Mouse (Mus musculus) heart, embryonic 16.5 days (tissue): Measurements from ENCODE around the gene Map4. TPM values are rescaled to one million over a fixed set of nuclear protein-coding genes. Genes with fewer than 3 reads are reported as not detected.
A peak's percentile ranks its signal among the peaks of the same experiment; 100 is the strongest.

Experiments
- ATAC-seq: fragments of 200-750 bp; cut with Nextera tagmentation; replicated peaks from 2 replicates; pipeline ENCODE4 v1.8.0; 2017; ENCODE audit warnings: moderate number of reproducible peaks; ENCODE audit not compliant: insufficient read depth, low FRiP score; ENCODE audit errors: extremely low read depth
- H3K27ac ChIP-seq: fragments of 300-500 bp; sonication (generic); 2 replicates; pipeline ENCODE4 v1.5.1; 2014; ENCODE audit warnings: mild to moderate bottlenecking, low read length, control low read depth, moderate library complexity
- H3K27me3 ChIP-seq: fragments of 300-500 bp; sonication (generic); 2 replicates; pipeline ENCODE4 v1.6.1; 2014; ENCODE audit warnings: low read length, mixed read lengths; ENCODE audit not compliant: control insufficient read depth, insufficient read depth
- H3K36me3 ChIP-seq: fragments of 300-500 bp; sonication (generic); 2 replicates; pipeline ENCODE4 v1.6.1; 2014; ENCODE audit not compliant: control insufficient read depth, insufficient read depth
- H3K4me1 ChIP-seq: fragments of 300-500 bp; sonication (generic); 2 replicates; pipeline ENCODE4 v1.6.1; 2014; ENCODE audit warnings: low read length, mixed read lengths; ENCODE audit not compliant: control insufficient read depth, insufficient read depth
- H3K4me2 ChIP-seq: fragments of 300-500 bp; sonication (generic); 2 replicates; pipeline ENCODE4 v1.6.1; 2014; ENCODE audit warnings: low read depth, mild to moderate bottlenecking, control low read depth, low read length
- H3K4me3 ChIP-seq: fragments of 300-500 bp; sonication (generic); 2 replicates; pipeline ENCODE4 v1.5.1; 2014; ENCODE audit warnings: mild to moderate bottlenecking, control low read depth, low read length
- H3K9ac ChIP-seq: fragments of 300-500 bp; sonication (generic); 2 replicates; pipeline ENCODE4 v1.6.1; 2014; ENCODE audit warnings: low read length, control low read depth
- H3K9me3 ChIP-seq: fragments of 300-500 bp; sonication (generic); replicated peaks from 2 replicates; pipeline ENCODE4 v1.6.1; 2016; ENCODE audit warnings: low read length; ENCODE audit not compliant: control insufficient read depth
- WGBS: fragments of 180-500 bp; shearing (Covaris S2); extraction: QIAGEN DNeasy Blood & Tissue Kit; methylation state at CpG from one replicate; pipeline ENCODE4 v1.1.7; 2014; 5-methylcytosine and 5-hydroxymethylcytosine counted together
- microRNA-seq: library from miRNA; unstranded; fragments of <30 nt; microRNA quantifications from one replicate; pipeline ENCODE4, GENCODE M21; 2017
- polyA plus RNA-seq: library from polyadenylated mRNA; unstranded; fragments of >200 nt; fragmentation: Nextera tagmentation; extraction: Ambion mirVana; gene quantifications from 2 replicates; pipeline ENCODE4 v1.2.1, GENCODE M21; 2015

Gene Map4
- polyA plus RNA-seq, 1 experiment from 2014 or later = 88.0 TPM

GRCm38 (mm10) chr9:110130896-110131524 is 199.8 kb downstream of the Map4 start:
- H3K4me2 ChIP-seq = peak overlapping the region; percentile 66
- H3K9me3 ChIP-seq = no peaks in the 10 kb centered on the region
- no peaks in the 10 kb centered on the region for H3K27me3 ChIP-seq
- H3K27ac ChIP-seq = peak overlapping the region; percentile 88
- 22% methylated on average over 10 of the region's 10 CpGs for WGBS
- H3K4me1 ChIP-seq = peaks cover 17% of the 10 kb centered on the region
- H3K36me3 ChIP-seq = peaks cover 6% of the 10 kb centered on the region
- H3K9ac ChIP-seq = peak overlapping the region; percentile 70
- H3K4me3 ChIP-seq = peak overlapping the region; percentile 90
- no peak for ATAC-seq

- peak overlapping the region; percentile 90 for H3K4me3 ChIP-seq
- under 1% methylated on average over 64 of the region's 64 CpGs for WGBS
Observed at GRCm38 (mm10) chr9:110131525-110132197, 200.4 kb downstream of the Map4 start.

GRCm38 (mm10) chr9:110132201-110132605 is 200.9 kb downstream of the Map4 start:
- peak; percentile 59 for ATAC-seq
- peak overlapping the region; percentile 84 for H3K4me2 ChIP-seq
- H3K4me1 ChIP-seq = peaks cover 17% of the 10 kb centered on the region
- H3K9ac ChIP-seq = peak overlapping the region; percentile 91
- no peaks in the 10 kb centered on the region for H3K27me3 ChIP-seq
- H3K36me3 ChIP-seq = peaks cover 16% of the 10 kb centered on the region
- H3K9me3 ChIP-seq = no peaks in the 10 kb centered on the region
- 0% methylated on average over 21 of the region's 38 CpGs for WGBS
- peak overlapping the region; percentile 88 for H3K27ac ChIP-seq
- H3K4me3 ChIP-seq = peak overlapping the region; percentile 90

More at GRCm38 (mm10) chr9:110131525-110132197, 200.4 kb downstream of the Map4 start:
- H3K9me3 ChIP-seq = no peaks in the 10 kb centered on the region
- no peaks in the 10 kb centered on the region for H3K27me3 ChIP-seq
- H3K36me3 ChIP-seq = peaks cover 11% of the 10 kb centered on the region
- H3K27ac ChIP-seq = peak overlapping the region; percentile 88
- H3K4me1 ChIP-seq = peaks cover 17% of the 10 kb centered on the region
- H3K4me2 ChIP-seq = peak overlapping the region; percentile 84
- peak overlapping the region; percentile 91 for H3K9ac ChIP-seq
- ATAC-seq = peak; percentile 98

GRCm38 (mm10) chr9:110132921-110133320 is 201.7 kb downstream of the Map4 start:
- Histone ChIP-seq H3K4me2 (peak overlapping the region; percentile 84), H3K36me3 (peaks cover 16% of the 10 kb centered on the region), H3K9me3 (no peaks in the 10 kb centered on the region), H3K4me1 (peaks cover 17% of the 10 kb centered on the region), H3K4me3 (peak overlapping the region; percentile 90), H3K27ac (no peak overlapping the region), H3K27me3 (no peaks in the 10 kb centered on the region), H3K9ac (no peak overlapping the region)
- no peak for ATAC-seq
- WGBS = 44% methylated on average over 6 of the region's 6 CpGs

Small RNAs within 50 kb of the gene (microRNA-seq; reads per million reads assigned to microRNA genes)
- gene Mir7089 = 0.79 reads per million

Other genes with a start within 250 kb of the Map4 start
- not detected in 2 replicates for gene Fbxw18, start 228.8 kb upstream of the Map4 start, polyA plus RNA-seq
- gene Fbxw26, start 185.4 kb upstream of the Map4 start, polyA plus RNA-seq = not detected in 2 replicates
- not detected in 2 replicates for gene Fbxw27, start 140.8 kb upstream of the Map4 start, polyA plus RNA-seq
- 0.26 TPM in 1 of 2 replicates, not detected in the other for gene Spink8, start 119.2 kb upstream of the Map4 start, polyA plus RNA-seq
- 58.1 and 59.2 TPM in 2 replicates for gene Nme6, start 98.7 kb upstream of the Map4 start, polyA plus RNA-seq
- gene Camp, start 81.8 kb upstream of the Map4 start, polyA plus RNA-seq = 1.3 and 2.1 TPM in 2 replicates
- gene Cdc25a, start 55.9 kb upstream of the Map4 start, polyA plus RNA-seq = 14.2 and 14.3 TPM in 2 replicates
- gene Smarcc1, start 186.2 kb downstream of the Map4 start, polyA plus RNA-seq = 56.7 and 60.5 TPM in 2 replicates
- gene Dhx30, start 186.4 kb downstream of the Map4 start, polyA plus RNA-seq = 96.2 and 101 TPM in 2 replicates